Mouse (Mus musculus) embryonic fibroblast, embryonic 13.5 days (primary cell): ENCODE measurements around the gene Lama4.

Experiments
- CTCF ChIP-seq: IDR thresholded peaks from 2 replicates; pipeline ENCODE4 v1.5.1; 2011; ENCODE audit warnings: mild to moderate bottlenecking, control low read depth, low read length, moderate library complexity, borderline replicate concordance; ENCODE audit not compliant: insufficient read depth
- POLR2A ChIP-seq: IDR thresholded peaks from 2 replicates; pipeline ENCODE4 v1.6.1; 2011; ENCODE audit warnings: low read depth, mild to moderate bottlenecking, control low read depth, low read length, moderate library complexity

- TF ChIP-seq CTCF (no peak), POLR2A (no peak)
Observed at GRCm38 (mm10) chr10:39026529-39026928, 61.2 kb downstream of the Lama4 start.
